Mouse (Mus musculus): ENCODE results near the gene Acot6.

The Acot6 gene

GRCm38 (mm10) chr12:84101493-84101845, 1.0 kb downstream of the Acot6 start:
- no peak for DNase-seq (ENCODE audit: low read depth, low spot score)

- no peak for DNase-seq (ENCODE audit: low read depth, low spot score)
Observed at GRCm38 (mm10) chr12:84107012-84107411, 6.6 kb downstream of the Acot6 start.

- peak; percentile 21 for DNase-seq (ENCODE audit: low read depth, low spot score)
Observed at GRCm38 (mm10) chr12:84107692-84108091, 7.2 kb downstream of the Acot6 start.

- DNase-seq (ENCODE audit: low read depth, low spot score) = no peak
Observed at GRCm38 (mm10) chr12:84109924-84110323, 9.5 kb downstream of the Acot6 start.

GRCm38 (mm10) chr12:84110814-84111213, 10.4 kb downstream of the Acot6 start:
- no peak for DNase-seq (ENCODE audit: low read depth, low spot score)

- DNase-seq (ENCODE audit: low read depth, low spot score) = no peak
Observed at GRCm38 (mm10) chr12:84113676-84114075, 13.2 kb downstream of the Acot6 start.

GRCm38 (mm10) chr12:84114153-84114994, 13.9 kb downstream of the Acot6 start, which contains the start of gene Dnal1:
Dnal1 (plus strand) TSS chr12:84114366.
- DNase-seq (ENCODE audit: low read depth, low spot score) = peak; percentile 92

- DNase-seq (ENCODE audit: low read depth, low spot score) = no peak
Observed at GRCm38 (mm10) chr12:84119584-84119983, 19.1 kb downstream of the Acot6 start.

GRCm38 (mm10) chr12:84125892-84126291, 25.4 kb downstream of the Acot6 start:
- DNase-seq (ENCODE audit: low read depth, low spot score) = no peak

GRCm38 (mm10) chr12:84126899-84127298, 26.4 kb downstream of the Acot6 start:
- no peak for DNase-seq (ENCODE audit: low read depth, low spot score)

- DNase-seq (ENCODE audit: low read depth, low spot score) = no peak
Observed at GRCm38 (mm10) chr12:84128576-84128975, 28.1 kb downstream of the Acot6 start.

- no peak for DNase-seq (ENCODE audit: low read depth, low spot score)
Observed at GRCm38 (mm10) chr12:84129931-84130330, 29.5 kb downstream of the Acot6 start.

GRCm38 (mm10) chr12:84132265-84132664, 31.8 kb downstream of the Acot6 start:
- peak; percentile 82 for DNase-seq (ENCODE audit: low read depth, low spot score)

GRCm38 (mm10) chr12:84137131-84137530, 36.7 kb downstream of the Acot6 start:
- DNase-seq (ENCODE audit: low read depth, low spot score) = no peak

- no peak for DNase-seq (ENCODE audit: low read depth, low spot score)
Observed at GRCm38 (mm10) chr12:84140135-84140534, 39.7 kb downstream of the Acot6 start.

GRCm38 (mm10) chr12:84141271-84141670, 40.8 kb downstream of the Acot6 start:
- DNase-seq (ENCODE audit: low read depth, low spot score) = no peak

GRCm38 (mm10) chr12:84142281-84143050, 42.0 kb downstream of the Acot6 start:
- no peak for DNase-seq (ENCODE audit: low read depth, low spot score)

GRCm38 (mm10) chr12:84147954-84148621, 47.6 kb downstream of the Acot6 start, which contains the start of gene Pnma1:
Pnma1 (minus strand) TSS chr12:84148489.
- peak; percentile 85 for DNase-seq (ENCODE audit: low read depth, low spot score)

GRCm38 (mm10) chr12:84148622-84149012, 48.2 kb downstream of the Acot6 start:
- DNase-seq (ENCODE audit: low read depth, low spot score) = no peak

- DNase-seq (ENCODE audit: low read depth, low spot score) = no peak
Observed at GRCm38 (mm10) chr12:84149971-84150370, 49.5 kb downstream of the Acot6 start.

- DNase-seq (ENCODE audit: low read depth, low spot score) = no peak
Observed at GRCm38 (mm10) chr12:84150976-84151375, 50.5 kb downstream of the Acot6 start.

- no peak for DNase-seq (ENCODE audit: low read depth, low spot score)
Observed at GRCm38 (mm10) chr12:84151911-84152310, 51.5 kb downstream of the Acot6 start.
